Mouse (Mus musculus) midbrain, embryonic 13.5 days (tissue): ENCODE results near the gene Swap70. TPM values are rescaled to one million over a fixed set of nuclear protein-coding genes. Genes with fewer than 3 reads are reported as not detected.
"Not testable (repeated sequence)": the region's sequence is repeated elsewhere in the genome, so short reads cannot be mapped to it uniquely, and the experiment has no call there.

Experiments used
- ATAC-seq: fragments of 200-750 bp; cut with Nextera tagmentation; 2 replicates; pipeline ENCODE4 v1.8.0; 2017; ENCODE audit warnings: mild to moderate bottlenecking, moderate TSS enrichment, moderate library complexity
- H3K27ac ChIP-seq: fragments of 300-500 bp; sonication (generic); 2 replicates; pipeline ENCODE4 v1.5.1; 2015; ENCODE audit warnings: inconsistent platforms, mild to moderate bottlenecking, moderate library complexity
- H3K27me3 ChIP-seq: fragments of 300-500 bp; sonication (generic); 2 replicates; pipeline ENCODE4 v1.6.1; 2015; ENCODE audit warnings: mild to moderate bottlenecking, inconsistent platforms
- H3K36me3 ChIP-seq: fragments of 300-500 bp; sonication (generic); 2 replicates; pipeline ENCODE4 v1.6.1; 2015; ENCODE audit warnings: mild to moderate bottlenecking, inconsistent platforms
- H3K4me1 ChIP-seq: fragments of 300-500 bp; sonication (generic); replicated peaks from 2 replicates; pipeline ENCODE4 v1.6.1; 2015; ENCODE audit warnings: inconsistent platforms
- H3K4me2 ChIP-seq: fragments of 300-500 bp; sonication (generic); replicated peaks from 2 replicates; pipeline ENCODE4 v1.6.1; 2015; ENCODE audit warnings: moderate library complexity, mild to moderate bottlenecking, inconsistent platforms
- H3K4me3 ChIP-seq: fragments of 300-500 bp; sonication (generic); replicated peaks from 2 replicates; pipeline ENCODE4 v1.5.1; 2015; ENCODE audit warnings: mild to moderate bottlenecking, inconsistent platforms
- H3K9ac ChIP-seq: fragments of 300-500 bp; sonication (generic); replicated peaks from 2 replicates; pipeline ENCODE4 v1.6.1; 2015; ENCODE audit warnings: mild to moderate bottlenecking, inconsistent platforms
- H3K9me3 ChIP-seq: fragments of 300-500 bp; sonication (generic); 2 replicates; pipeline ENCODE4 v1.6.1; 2016; ENCODE audit warnings: mild to moderate bottlenecking, inconsistent platforms
- WGBS: fragments of 180-500 bp; shearing (Covaris S2); methylation state at CpG from one replicate; pipeline ENCODE4 v1.1.7; 2015; 5-methylcytosine and 5-hydroxymethylcytosine counted together
- polyA plus RNA-seq: library from polyadenylated mRNA; unstranded; fragments of >200 nt; fragmentation: Nextera tagmentation; extraction: Ambion mirVana; gene quantifications from 2 replicates; pipeline ENCODE4 v1.2.1, GENCODE M21; 2015

The Swap70 gene
- polyA plus RNA-seq, 1 experiment from 2014 or later, result 10.2 TPM

DNA sequence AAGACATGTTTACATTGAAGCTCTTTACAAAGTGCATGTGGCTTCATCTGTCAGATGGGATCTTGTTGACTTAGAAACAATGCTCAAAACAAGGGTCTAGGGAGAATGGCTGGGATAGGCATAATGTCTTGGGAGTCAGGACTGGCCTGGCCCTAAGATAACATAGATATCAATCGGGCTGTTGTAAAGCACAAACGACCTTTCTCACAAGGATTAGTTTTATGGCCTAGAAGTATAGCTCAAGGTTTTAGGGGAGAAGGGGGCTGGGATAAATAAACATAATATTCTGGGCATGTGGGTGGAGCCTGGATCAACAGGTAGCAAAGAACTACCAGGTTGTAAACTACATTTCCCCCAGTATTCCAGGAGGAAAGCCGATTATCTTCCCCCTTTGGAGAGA, 10.5 kb upstream of the Swap70 start:
- Histone ChIP-seq H3K9me3 (peaks cover 7% of the 10 kb centered on the region; the same call in 1 of the 2 replicates), H3K4me1 (no peaks in the 10 kb centered on the region), H3K4me3 (no peak overlapping the region), H3K36me3 (peaks cover 2% of the 10 kb centered on the region; the same call in 1 of the 2 replicates), H3K4me2 (no peak overlapping the region), H3K9ac (no peak overlapping the region), H3K27ac (no peak overlapping the region), H3K27me3 (no peaks in the 10 kb centered on the region)
- 89% methylated on average over 3 of the region's 3 CpGs for WGBS
- no peak for ATAC-seq

DNA sequence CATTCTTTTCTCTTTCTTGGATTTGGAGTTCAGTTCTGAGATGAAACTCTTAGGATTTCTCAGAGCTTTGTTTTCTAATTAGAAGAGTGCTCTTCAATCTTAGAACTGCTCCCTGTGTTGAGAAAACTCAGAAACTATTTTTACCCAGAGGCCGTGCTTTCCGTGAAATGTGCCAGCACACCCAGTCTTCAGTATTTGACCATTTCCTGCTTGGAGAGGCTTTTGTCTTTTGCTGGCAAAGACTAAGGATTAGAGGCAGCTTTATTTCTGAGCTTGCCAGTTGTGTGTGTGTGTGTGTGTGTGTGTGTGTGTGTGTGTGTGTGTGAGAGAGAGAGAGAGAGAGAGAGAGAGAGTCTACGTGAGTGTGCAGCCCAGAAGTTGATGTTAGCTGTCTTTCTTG, 6.6 kb upstream of the Swap70 start:
- no peaks in the 10 kb centered on the region for H3K27me3 ChIP-seq
- WGBS, result 73% methylated on average over 3 of the region's 3 CpGs

DNA sequence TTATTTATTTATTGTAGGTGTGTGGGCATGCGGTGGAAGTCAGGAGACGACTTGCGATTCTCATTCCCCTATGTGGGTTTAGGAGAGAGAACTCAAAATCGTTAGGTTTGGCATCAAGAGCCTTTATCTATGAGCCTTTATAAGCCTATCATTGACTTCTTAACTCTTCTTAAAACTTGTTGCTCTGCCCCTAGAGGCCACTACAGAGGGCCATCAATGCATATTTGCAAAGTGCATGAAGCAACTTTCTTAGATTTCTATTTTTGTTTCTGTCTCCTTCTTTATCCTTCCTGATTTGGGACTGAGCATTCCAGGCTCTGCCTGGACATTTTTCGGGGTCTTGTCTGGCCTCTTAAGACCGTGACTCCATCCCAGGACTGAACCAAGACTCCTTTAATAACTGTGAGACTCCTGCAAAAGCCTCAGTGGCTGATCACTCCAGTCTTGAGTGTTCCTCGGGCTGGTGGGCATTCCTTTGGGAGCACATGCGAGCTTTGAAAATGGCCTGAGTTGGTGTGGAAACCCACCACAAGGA, 393 bp upstream of the Swap70 start:
- H3K4me1 ChIP-seq, result peaks cover 12% of the 10 kb centered on the region
- H3K9ac ChIP-seq, result no peak overlapping the region
- H3K36me3 ChIP-seq, result no peaks in the 10 kb centered on the region
- WGBS, result 23% methylated on average over 8 of the region's 8 CpGs
- 0 out of 2 replicates have a peak, but pooled peaks cover 5% of the 10 kb centered on the region for H3K27me3 ChIP-seq
- no peak for ATAC-seq
- H3K4me3 ChIP-seq, result peak overlapping the region; percentile 59
- peak overlapping the region; percentile 71 for H3K4me2 ChIP-seq
- no peaks in the 10 kb centered on the region for H3K9me3 ChIP-seq
- H3K27ac ChIP-seq, result no peak overlapping the region

More for the DNA sequence above, 6.6 kb upstream of the Swap70 start:
- Histone ChIP-seq H3K9ac (no peak overlapping the region), H3K9me3 (no peaks in the 10 kb centered on the region), H3K36me3 (no peaks in the 10 kb centered on the region), H3K4me3 (no peak overlapping the region), H3K27ac (no peak overlapping the region), H3K4me1 (no peaks in the 10 kb centered on the region), H3K4me2 (no peak overlapping the region)
- no peak for ATAC-seq

DNA sequence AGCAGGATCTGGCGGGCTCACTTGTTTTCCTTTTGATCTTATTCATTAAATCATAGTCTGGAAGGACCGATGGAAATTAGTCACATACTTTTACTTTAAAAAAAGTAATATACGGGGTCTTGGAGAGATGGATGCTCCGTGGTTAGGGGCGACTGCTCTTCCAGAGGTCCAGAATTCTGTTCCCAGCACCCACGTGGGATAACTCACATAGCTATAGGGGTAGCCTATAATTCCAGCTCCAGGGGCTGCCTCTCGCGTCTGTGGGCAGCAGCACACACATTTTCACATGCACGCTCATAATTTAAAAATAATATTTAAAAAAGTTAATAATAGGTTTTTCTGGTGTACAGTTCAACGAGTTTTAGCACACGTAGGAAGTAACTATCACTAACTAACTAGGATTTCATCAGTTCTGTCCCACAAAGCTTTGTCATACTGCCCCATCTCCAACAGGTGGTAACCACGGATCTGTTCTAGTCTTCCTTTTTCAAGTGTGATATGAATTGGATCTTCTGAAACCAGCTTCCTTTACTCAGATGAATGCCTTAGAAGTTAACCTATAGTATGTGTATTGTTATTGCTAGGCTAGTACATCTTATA, 1.2 kb downstream of the Swap70 start:
- Histone ChIP-seq H3K9ac (no peak overlapping the region), H3K4me1 (peaks cover 12% of the 10 kb centered on the region), H3K4me2 (peak overlapping the region; percentile 71), H3K36me3 (no peaks in the 10 kb centered on the region), H3K27ac (no peak overlapping the region), H3K4me3 (peak overlapping the region; percentile 59), H3K9me3 (no peaks in the 10 kb centered on the region), H3K27me3 (0 out of 2 replicates have a peak, but pooled peaks cover 5% of the 10 kb centered on the region)
- WGBS, result 20% methylated on average over 12 of the region's 12 CpGs
- ATAC-seq, result no peak

DNA sequence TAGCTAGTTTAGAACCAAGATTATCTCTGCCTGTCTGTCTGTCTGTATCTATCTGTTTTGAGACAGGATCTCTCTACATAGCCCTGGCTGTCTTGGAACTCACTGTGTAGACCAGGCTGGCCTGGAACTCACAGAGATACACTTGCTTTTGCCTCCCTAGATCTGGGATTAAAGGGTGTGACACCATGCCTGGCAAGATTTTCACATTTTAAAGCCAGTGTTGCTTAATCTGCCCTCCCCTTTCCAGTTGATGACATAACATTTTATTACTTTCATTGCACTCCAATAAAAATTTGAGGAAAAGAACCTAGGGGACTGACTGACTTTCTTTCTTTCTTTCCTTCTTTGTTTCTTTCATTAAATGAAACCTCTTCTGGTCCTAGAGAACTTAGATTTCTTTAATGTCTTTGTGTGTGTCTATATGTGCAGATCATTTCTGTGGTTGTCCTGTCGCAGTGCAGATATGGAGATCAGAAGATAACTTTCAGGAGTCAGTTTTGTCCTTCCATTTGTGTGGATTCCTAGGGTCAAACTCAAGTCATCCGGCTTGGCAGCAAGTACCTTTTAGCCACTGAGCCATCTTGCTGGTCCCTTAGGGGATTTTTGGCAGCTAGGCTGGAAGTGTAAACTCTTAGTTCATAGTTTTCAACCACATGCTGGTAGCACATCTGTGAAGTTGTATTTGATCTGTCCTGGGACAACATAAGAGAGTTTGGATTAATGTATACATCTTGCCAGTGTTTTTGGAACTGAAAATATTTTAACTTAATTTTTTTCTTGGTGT, 2.4 kb downstream of the Swap70 start:
- Histone ChIP-seq H3K27ac (no peak overlapping the region), H3K9ac (no peak overlapping the region), H3K4me1 (peaks cover 12% of the 10 kb centered on the region), H3K9me3 (no peaks in the 10 kb centered on the region), H3K36me3 (no peaks in the 10 kb centered on the region), H3K4me2 (no peak overlapping the region), H3K4me3 (no peak overlapping the region), H3K27me3 (0 out of 2 replicates have a peak, but pooled peaks cover 5% of the 10 kb centered on the region)
- ATAC-seq, result no peak
- 93% methylated on average over 2 of the region's 2 CpGs for WGBS

DNA sequence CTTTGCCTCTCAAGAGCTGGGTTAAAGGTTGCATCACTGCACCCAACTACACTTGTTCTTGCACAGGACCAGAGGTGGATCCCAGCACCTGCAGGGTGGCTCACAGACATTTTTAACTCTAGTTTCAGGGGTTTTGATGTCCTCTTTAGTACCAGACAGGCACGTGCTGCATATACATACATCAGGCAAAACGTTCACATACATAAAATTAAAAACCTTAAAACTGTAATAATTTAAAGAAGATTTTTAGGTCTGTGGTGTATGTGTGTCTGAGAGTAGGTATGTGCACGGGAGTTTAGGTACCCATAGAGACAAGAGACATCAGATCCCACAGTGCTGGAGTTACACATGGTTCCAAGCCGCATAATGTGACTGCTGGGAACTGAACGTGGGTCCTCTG, 5.0 kb downstream of the Swap70 start:
- 95% methylated on average over 5 of the region's 5 CpGs for WGBS
- H3K27me3 ChIP-seq, result 0 out of 2 replicates have a peak, but pooled peaks cover 5% of the 10 kb centered on the region
- no peaks in the 10 kb centered on the region for H3K9me3 ChIP-seq
- no peak overlapping the region for H3K9ac ChIP-seq
- no peak overlapping the region for H3K27ac ChIP-seq
- no peak overlapping the region for H3K4me3 ChIP-seq
- peaks cover 8% of the 10 kb centered on the region for H3K4me1 ChIP-seq
- H3K4me2 ChIP-seq, result no peak overlapping the region
- H3K36me3 ChIP-seq, result no peaks in the 10 kb centered on the region
- ATAC-seq, result no peak

DNA sequence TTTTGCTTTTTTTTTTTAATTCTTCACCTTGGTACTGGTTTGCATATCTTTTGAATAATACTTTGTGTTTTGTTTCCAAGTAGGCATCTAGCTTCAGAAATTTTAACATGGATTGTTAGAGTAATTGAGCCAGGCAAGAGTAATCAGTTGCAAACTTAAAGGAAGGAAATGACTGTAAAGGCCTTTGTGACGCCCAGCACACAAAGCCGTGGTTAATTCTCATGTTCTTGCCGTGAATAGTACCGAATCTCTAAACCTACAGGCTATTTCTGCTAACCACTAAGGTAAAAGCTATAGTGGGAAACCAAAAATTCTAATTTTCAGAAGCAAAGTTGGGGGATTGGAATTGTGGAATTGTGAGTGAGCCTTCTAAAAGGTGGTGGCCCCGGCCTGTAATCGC, 8.5 kb downstream of the Swap70 start:
- 88% methylated on average over 6 of the region's 6 CpGs for WGBS
- Histone ChIP-seq H3K9me3 (no peaks in the 10 kb centered on the region), H3K4me3 (no peak overlapping the region), H3K27me3 (no peaks in the 10 kb centered on the region), H3K9ac (no peak overlapping the region), H3K4me1 (no peaks in the 10 kb centered on the region), H3K4me2 (no peak overlapping the region), H3K36me3 (no peaks in the 10 kb centered on the region), H3K27ac (no peak overlapping the region)
- ATAC-seq, result no peak

DNA sequence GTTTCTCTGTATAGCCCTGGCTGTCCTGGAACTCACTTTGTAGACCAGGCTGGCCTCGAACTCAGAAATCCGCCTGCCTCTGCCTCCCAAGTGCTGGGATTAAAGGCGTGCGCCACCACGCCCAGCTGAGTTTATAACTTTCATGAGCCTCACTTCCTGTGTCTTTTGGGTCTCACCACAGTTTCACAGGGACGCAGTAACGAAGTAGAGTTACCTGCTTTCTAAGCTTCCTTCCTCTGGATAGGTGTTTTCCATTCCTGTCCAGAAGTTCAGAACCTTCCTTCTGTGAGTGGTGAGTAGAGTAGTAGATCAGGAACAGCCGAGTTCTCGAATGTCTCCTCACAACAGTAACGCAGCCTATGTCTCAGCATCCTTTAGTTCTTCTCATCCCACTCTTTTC, 9.6 kb downstream of the Swap70 start:
- not testable (repeated sequence) for H3K27me3 ChIP-seq, H3K4me1 ChIP-seq, H3K9me3 ChIP-seq, H3K4me3 ChIP-seq, ATAC-seq, H3K4me2 ChIP-seq, H3K36me3 ChIP-seq, H3K27ac ChIP-seq, H3K9ac ChIP-seq
- 96% methylated on average over 10 of the region's 10 CpGs for WGBS

DNA sequence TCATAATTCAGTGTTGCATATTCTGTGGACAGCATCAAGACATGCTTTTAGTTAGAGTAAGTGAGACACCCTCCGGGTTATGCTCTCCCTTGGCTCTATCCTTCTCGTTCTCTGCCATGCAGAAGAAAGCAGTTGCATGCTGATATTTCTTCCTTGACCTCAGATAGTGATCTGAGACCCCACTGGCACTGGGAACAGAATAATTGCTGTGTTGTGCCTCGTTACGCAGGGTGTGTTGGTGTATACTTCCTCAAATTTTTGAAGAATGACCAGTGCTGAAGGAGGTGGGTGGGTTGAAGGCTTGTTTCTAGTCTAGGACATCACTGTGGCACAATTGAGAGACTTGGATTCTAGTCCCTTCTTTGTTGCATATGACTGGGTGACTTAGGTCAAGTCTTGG, 14.6 kb downstream of the Swap70 start:
- no peaks in the 10 kb centered on the region for H3K36me3 ChIP-seq
- no peak overlapping the region for H3K4me3 ChIP-seq
- 0 out of 2 replicates have a peak, but pooled peaks cover 4% of the 10 kb centered on the region for H3K4me1 ChIP-seq
- H3K27ac ChIP-seq, result no peak overlapping the region
- H3K4me2 ChIP-seq, result no peak overlapping the region
- WGBS, result 88% methylated on average over 4 of the region's 4 CpGs
- ATAC-seq, result no peak
- no peaks in the 10 kb centered on the region for H3K9me3 ChIP-seq
- H3K9ac ChIP-seq, result no peak overlapping the region
- H3K27me3 ChIP-seq, result no peaks in the 10 kb centered on the region

DNA sequence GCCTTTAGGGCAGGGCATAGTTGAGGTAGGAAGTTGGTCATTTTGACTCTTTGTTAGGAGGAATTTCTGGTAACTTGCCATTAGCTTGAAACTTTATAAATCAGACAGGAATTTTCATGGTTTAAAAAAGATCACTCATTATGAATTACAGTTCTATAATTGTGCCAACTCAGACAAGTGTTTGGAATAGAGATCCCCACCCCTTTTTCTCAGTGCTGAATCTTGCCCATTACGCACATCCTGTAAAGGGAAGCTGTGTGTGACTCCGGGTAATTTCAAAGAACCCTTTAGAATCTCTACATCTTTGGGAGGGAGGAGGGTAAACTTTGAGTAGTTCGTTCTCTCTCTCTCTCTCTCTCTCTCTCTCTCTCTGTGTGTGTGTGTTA, 15.9 kb downstream of the Swap70 start:
- WGBS, result 38% methylated on average over 3 of the region's 3 CpGs
- H3K27ac ChIP-seq, result peak overlapping the region; percentile 19; the same call in 1 of the 2 replicates

DNA sequence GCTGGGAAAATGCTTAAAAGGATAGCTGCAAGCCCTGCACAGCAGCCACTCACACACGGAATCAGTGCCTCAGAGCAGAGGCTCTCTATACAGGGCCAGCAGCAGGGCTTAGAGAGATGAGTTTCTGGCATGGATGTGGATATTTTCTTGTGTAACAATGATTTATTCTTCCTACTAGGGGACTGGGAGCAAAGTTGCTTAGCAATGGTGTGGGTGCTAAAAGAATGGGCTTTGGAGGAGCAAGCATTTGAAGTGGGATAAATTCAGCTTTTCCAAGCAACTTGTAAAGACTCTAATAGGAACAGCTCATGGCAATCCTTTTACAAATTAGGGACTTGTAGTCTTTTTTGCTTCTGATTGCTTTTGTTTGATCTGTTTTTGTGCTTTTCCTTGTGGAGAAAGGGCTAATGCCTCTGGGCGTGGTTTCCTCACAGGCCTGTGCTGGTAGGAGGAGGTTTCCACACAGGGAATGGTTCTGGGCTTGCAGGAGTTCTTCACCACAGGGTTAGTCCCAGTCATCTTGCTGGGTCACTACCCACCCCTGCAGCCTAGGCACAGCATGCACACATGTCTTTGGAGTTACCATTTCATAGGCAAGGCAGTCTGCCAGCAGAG, 16.4 kb downstream of the Swap70 start:
- Histone ChIP-seq H3K36me3 (no peaks in the 10 kb centered on the region), H3K9me3 (no peaks in the 10 kb centered on the region), H3K4me2 (no peak overlapping the region), H3K4me1 (0 out of 2 replicates have a peak, but pooled peaks cover 4% of the 10 kb centered on the region), H3K27ac (peak overlapping the region; percentile 19; the same call in 1 of the 2 replicates), H3K4me3 (no peak overlapping the region), H3K9ac (no peak overlapping the region), H3K27me3 (no peaks in the 10 kb centered on the region)
- ATAC-seq, result peak; percentile 55; the same call in 1 of the 2 replicates
- 29% methylated on average over 2 of the region's 2 CpGs for WGBS

More for the DNA sequence above, 15.9 kb downstream of the Swap70 start:
- ATAC-seq, result no peak
- H3K27me3 ChIP-seq, result no peaks in the 10 kb centered on the region
- H3K4me2 ChIP-seq, result no peak overlapping the region
- no peak overlapping the region for H3K9ac ChIP-seq
- no peak overlapping the region for H3K4me3 ChIP-seq
- H3K9me3 ChIP-seq, result no peaks in the 10 kb centered on the region
- no peaks in the 10 kb centered on the region for H3K36me3 ChIP-seq
- H3K4me1 ChIP-seq, result 0 out of 2 replicates have a peak, but pooled peaks cover 4% of the 10 kb centered on the region

DNA sequence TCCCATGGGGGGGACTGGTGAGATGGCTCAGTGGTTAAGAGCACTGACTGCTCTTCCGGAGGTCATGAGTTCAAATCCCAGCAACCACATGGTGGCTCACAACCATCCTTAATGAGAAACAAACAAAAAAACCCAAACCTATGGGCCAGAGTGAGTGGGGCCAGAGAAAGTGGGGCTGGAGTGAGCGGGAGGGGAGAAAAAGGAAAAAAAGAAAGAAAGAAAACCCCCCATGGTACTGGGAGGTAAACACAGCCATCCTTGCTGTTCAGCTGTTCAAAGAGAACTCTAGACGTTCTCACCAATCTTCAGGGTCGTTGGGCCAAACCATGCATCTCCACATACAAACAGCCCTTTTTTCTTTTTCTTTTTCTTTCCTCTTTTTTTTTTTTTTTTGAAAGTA, 18.1 kb downstream of the Swap70 start:
- Histone ChIP-seq H3K4me2 (no peak overlapping the region), H3K4me1 (0 out of 2 replicates have a peak, but pooled peaks cover 4% of the 10 kb centered on the region), H3K36me3 (no peaks in the 10 kb centered on the region), H3K27me3 (no peaks in the 10 kb centered on the region), H3K9ac (no peak overlapping the region), H3K27ac (no peak overlapping the region), H3K9me3 (no peaks in the 10 kb centered on the region), H3K4me3 (no peak overlapping the region)
- no peak for ATAC-seq
- 86% methylated on average over 4 of the region's 4 CpGs for WGBS
